Mouse (Mus musculus) CH12.LX (cell line): ENCODE data around the gene Asic4. TPM values are rescaled to one million over a fixed set of nuclear protein-coding genes. Genes with fewer than 3 reads are reported as not detected.

Experiments used
- DNase-seq: peaks from one replicate; pipeline ENCODE4 v3.0.0-alpha.2; 2013; ENCODE audit errors: extremely low read depth
- H3K27ac ChIP-seq: 2 replicates; pipeline ENCODE4 v1.5.1; 2012; ENCODE audit warnings: low read depth, mild to moderate bottlenecking, control low read depth, moderate library complexity; ENCODE audit not compliant: insufficient read depth
- H3K27me3 ChIP-seq: replicated peaks from 2 replicates; pipeline ENCODE3; 2012; ENCODE audit warnings: inconsistent platforms
- H3K36me3 ChIP-seq, 2 experiments: replicated peaks in 1 of 2; 2 replicates each; pipeline versions ENCODE3 to v1.6.1; 2012; ENCODE audit warnings: inconsistent platforms in 1 of 2, low read length in 1 of 2, mild to moderate bottlenecking in 1 of 2, mixed read lengths in 1 of 2, moderate library complexity in 1 of 2; ENCODE audit not compliant: control insufficient read depth in 1 of 2, insufficient read depth in 1 of 2
- H3K4me1 ChIP-seq, 2 experiments: 2 replicates each; pipeline ENCODE4 v1.6.1; 2012; ENCODE audit warnings: inconsistent platforms in 1 of 2, moderate library complexity in 1 of 2; ENCODE audit not compliant: insufficient read depth in 2 of 2, control insufficient read depth in 1 of 2
- H3K4me2 ChIP-seq: 2 replicates; pipeline ENCODE4 v1.6.1; 2012; ENCODE audit warnings: low read depth, mild to moderate bottlenecking, control low read depth; ENCODE audit not compliant: poor library complexity, insufficient read depth, severe bottlenecking
- H3K4me3 ChIP-seq, 3 experiments: fragments of 150-350 bp in 1 of 3; sonication (generic) in 1 of 3; replicated peaks in 1 of 3; 2 replicates each; pipeline versions ENCODE3 to v1.5.1; 2011 to 2012; ENCODE audit warnings: low read depth in 2 of 3, low read length in 2 of 3, mild to moderate bottlenecking in 2 of 3, moderate library complexity in 2 of 3, control low read depth in 1 of 3, improper control_type of control experiment in 1 of 3, inconsistent platforms in 1 of 3, mixed read lengths in 1 of 3; ENCODE audit not compliant: poor library complexity in 1 of 3
- H3K79me2 ChIP-seq: replicated peaks from 2 replicates; pipeline ENCODE4 v1.6.1; 2012; ENCODE audit warnings: mild to moderate bottlenecking, moderate library complexity; ENCODE audit not compliant: control insufficient read depth, poor library complexity, insufficient read depth, severe bottlenecking; ENCODE audit errors: extremely low read depth
- H3K9ac ChIP-seq: 2 replicates; pipeline ENCODE4 v1.6.1; 2012; ENCODE audit warnings: low read depth, mild to moderate bottlenecking, control low read depth, moderate library complexity; ENCODE audit not compliant: insufficient read depth
- H3K9me3 ChIP-seq: replicated peaks from 2 replicates; pipeline ENCODE3; 2012; ENCODE audit warnings: low read length, inconsistent platforms, mixed read lengths
- BHLHE40 ChIP-seq: IDR thresholded peaks from 2 replicates; pipeline ENCODE4 v1.6.1; 2011; ENCODE audit warnings: mild to moderate bottlenecking, low read depth, low read length, improper control_type of control experiment
- CTCF ChIP-seq, 2 experiments: IDR thresholded peaks in 1 of 2; conservative IDR thresholded peaks in 1 of 2; 2 replicates each; pipeline ENCODE4 v1.5.1; 2011 to 2012; ENCODE audit warnings: low read depth in 2 of 2, low read length in 2 of 2, improper control_type of control experiment in 1 of 2, inconsistent platforms in 1 of 2, mild to moderate bottlenecking in 1 of 2, moderate library complexity in 1 of 2
- E2F4 ChIP-seq: IDR thresholded peaks from 2 replicates; pipeline ENCODE4 v1.6.1; 2011; ENCODE audit warnings: low read depth, low read length, improper control_type of control experiment; ENCODE audit not compliant: insufficient replicate concordance
- GABPA ChIP-seq: IDR thresholded peaks from 2 replicates; pipeline ENCODE4 v1.6.1; 2012; ENCODE audit warnings: low read depth, low read length, improper control_type of control experiment, inconsistent platforms; ENCODE audit not compliant: insufficient replicate concordance
- JUN ChIP-seq: IDR thresholded peaks from 2 replicates; pipeline ENCODE4 v1.6.1; 2011; ENCODE audit warnings: low read depth, mild to moderate bottlenecking, low read length, improper control_type of control experiment, moderate library complexity; ENCODE audit not compliant: insufficient read depth
- JUND ChIP-seq: conservative IDR thresholded peaks from 2 replicates; pipeline ENCODE4 v1.6.1; 2011; ENCODE audit warnings: low read depth, low read length, improper control_type of control experiment
- MAFK ChIP-seq: IDR thresholded peaks from 2 replicates; pipeline ENCODE4 v1.6.1; 2011; ENCODE audit warnings: low read length, improper control_type of control experiment; ENCODE audit not compliant: insufficient replicate concordance
- MAZ ChIP-seq: IDR thresholded peaks from 2 replicates; pipeline ENCODE4 v1.6.1; 2012; ENCODE audit warnings: low read depth, mild to moderate bottlenecking, inconsistent platforms, low read length, improper control_type of control experiment, moderate library complexity
- MEF2A ChIP-seq: IDR thresholded peaks from 2 replicates; pipeline ENCODE4 v1.6.1; 2014; ENCODE audit warnings: low read depth, mild to moderate bottlenecking, inconsistent platforms, low read length, improper control_type of control experiment, borderline replicate concordance
- MYC ChIP-seq: IDR thresholded peaks from 2 replicates; pipeline ENCODE4 v1.6.1; 2011; ENCODE audit warnings: low read depth, mild to moderate bottlenecking, improper control_type of control experiment, low read length
- NELFE ChIP-seq: IDR thresholded peaks from 2 replicates; pipeline ENCODE4 v1.6.1; 2011; ENCODE audit warnings: low read depth, low read length, improper control_type of control experiment
- POLR2AphosphoS2 ChIP-seq: IDR thresholded peaks from 2 replicates; pipeline ENCODE4 v1.6.1; 2011; ENCODE audit warnings: low read depth, low read length, improper control_type of control experiment
- RAD21 ChIP-seq: IDR thresholded peaks from 2 replicates; pipeline ENCODE4 v1.6.1; 2011; ENCODE audit warnings: low read depth, mild to moderate bottlenecking, low read length, improper control_type of control experiment, moderate library complexity
- RCOR1 ChIP-seq: conservative IDR thresholded peaks from 2 replicates; pipeline ENCODE4 v1.6.1; 2012; ENCODE audit warnings: low read depth, mild to moderate bottlenecking, inconsistent platforms, low read length, improper control_type of control experiment
- TBP ChIP-seq: conservative IDR thresholded peaks from 2 replicates; pipeline ENCODE4 v1.6.1; 2011; ENCODE audit warnings: low read depth, low read length, improper control_type of control experiment
- TCF12 ChIP-seq: IDR thresholded peaks from 2 replicates; pipeline ENCODE4 v1.6.1; 2014; ENCODE audit warnings: low read depth, mild to moderate bottlenecking, inconsistent platforms, low read length, improper control_type of control experiment
- UBTF ChIP-seq: IDR thresholded peaks from 2 replicates; pipeline ENCODE4 v1.6.1; 2012; ENCODE audit warnings: low read depth, mild to moderate bottlenecking, inconsistent platforms, low read length, improper control_type of control experiment, moderate library complexity
- ZC3H11A ChIP-seq: IDR thresholded peaks from 2 replicates; pipeline ENCODE4 v1.6.1; 2012; ENCODE audit warnings: low read depth, mild to moderate bottlenecking, inconsistent platforms, low read length, improper control_type of control experiment
- ZMIZ1 ChIP-seq: IDR thresholded peaks from 2 replicates; pipeline ENCODE4 v1.6.1; 2012; ENCODE audit warnings: low read depth, mild to moderate bottlenecking, inconsistent platforms, low read length, improper control_type of control experiment
- ZNF384 ChIP-seq: IDR thresholded peaks from 2 replicates; pipeline ENCODE4 v1.6.1; 2012; ENCODE audit warnings: low read depth, low read length, improper control_type of control experiment, inconsistent platforms
- dilution Hi-C: fragments of 300-500 bp; cut with MboI; formaldehyde crosslinking; loops from 2 replicates; pipeline ENCODE4 v1.14.3; 2020; ENCODE audit warnings: low sequenced_read_pairs; ENCODE audit not compliant: extremely low pct_unique_long_range_greater_than_20kb, extremely low pct_ligation_motif_present
- in situ Hi-C: fragments of 300-500 bp; cut with MboI; formaldehyde crosslinking; loops from 3 replicates; pipeline ENCODE4 v1.14.3; 2019; ENCODE audit warnings: low sequenced_read_pairs, low pct_ligation_motif_present, low pct_unique_long_range_greater_than_20kb, mixed read lengths
- polyA plus RNA-seq: library from polyadenylated mRNA; unstranded; fragments of >175 nt; gene quantifications from 2 replicates; pipeline ENCODE4 v1.2.1, GENCODE M21; 2012; ENCODE audit warnings: low read depth; ENCODE audit not compliant: insufficient read length
- total RNA-seq, 2 experiments: library from RNA; depleted of rRNA; stranded (reverse); fragments of 300-350 nt in 1 of 2; fragments of >200 nt in 1 of 2; gene quantifications; 2 replicates each; pipeline ENCODE4 v1.2.3; 2012 to 2014

Gene Asic4
- total and polyA plus RNA-seq, 3 experiments = not detected

GRCm38 (mm10) chr1:75456746-75457564 is 6.7 kb downstream of the Asic4 start:
- TF ChIP-seq NELFE (no peak), CTCF (conservative IDR thresholded peaks at IDR 0.05 in 1 of 2, IDR thresholded peaks at IDR 0.05 in 1 of 2; ENCODE audit: low read depth in 2 of 2, low read length in 2 of 2) (peak in 1 of 2 experiments; percentile 55; a peak in 3 of 4 replicates)
- no peak for DNase-seq
- H3K4me2 ChIP-seq = no peak overlapping the region
- no peak overlapping the region for H3K9ac ChIP-seq
- H3K79me2 ChIP-seq = no peaks in the 10 kb centered on the region
- in situ Hi-C loops = loop anchor here (25.0 kb wide), 1 partner anchor 520 kb away; the partner anchor contains the start of gene Cfap65
- dilution Hi-C loops = no loop called here
- peaks cover 0 to 5% of the 10 kb centered on the region in 2 experiments; a peak in 1 of 4 replicates for H3K4me1 ChIP-seq
- H3K36me3 ChIP-seq = no peaks in the 10 kb centered on the region
- no peaks in the 10 kb centered on the region for H3K9me3 ChIP-seq
- H3K27ac ChIP-seq = no peak overlapping the region
- no peak overlapping the region for H3K4me3 ChIP-seq
- peaks cover 75% of the 10 kb centered on the region for H3K27me3 ChIP-seq

- Histone ChIP-seq H3K79me2 (no peaks in the 10 kb centered on the region), H3K27ac (no peak overlapping the region), H3K9ac (no peak overlapping the region), H3K9me3 (no peaks in the 10 kb centered on the region), H3K4me1 (peaks cover 0 to 5% of the 10 kb centered on the region in 2 experiments; a peak in 1 of 4 replicates), H3K4me2 (no peak overlapping the region), H3K27me3 (peaks cover 68% of the 10 kb centered on the region), H3K36me3 (no peaks in the 10 kb centered on the region), H3K4me3 (no peak overlapping the region)
- dilution Hi-C loops = no loop called here
- DNase-seq = no peak
- no peak for TF ChIP-seq NELFE
- TF ChIP-seq BHLHE40 = no peak
- no peak for TF ChIP-seq JUND
- no peak for TF ChIP-seq RAD21
- no peak for TF ChIP-seq ZMIZ1
- TF ChIP-seq TBP = no peak
- no peak for TF ChIP-seq MYC
- no peak for TF ChIP-seq ZC3H11A
- no peak for TF ChIP-seq ZNF384
- in situ Hi-C loops = loop anchor here (25.0 kb wide), 1 partner anchor 520 kb away; the partner anchor contains the start of gene Cfap65
Observed at GRCm38 (mm10) chr1:75457710-75458024, 7.4 kb downstream of the Asic4 start.

- H3K36me3 ChIP-seq = no peaks in the 10 kb centered on the region
- no peak for DNase-seq
- no peaks in the 10 kb centered on the region for H3K79me2 ChIP-seq
- peak overlapping the region in 1 of 3 experiments; percentile 11 for H3K4me3 ChIP-seq
- peak overlapping the region; percentile 73; the same call in 1 of the 2 replicates for H3K4me2 ChIP-seq
- H3K27ac ChIP-seq = no peak overlapping the region
- H3K9me3 ChIP-seq = no peaks in the 10 kb centered on the region
- peaks cover 0 to 5% of the 10 kb centered on the region in 2 experiments; a peak in 1 of 4 replicates for H3K4me1 ChIP-seq
- peaks cover 62% of the 10 kb centered on the region for H3K27me3 ChIP-seq
- in situ Hi-C loops = loop anchor here (25.0 kb wide), 1 partner anchor 521 kb away; the partner anchor contains the start of gene Cfap65
- H3K9ac ChIP-seq = no peak overlapping the region
- dilution Hi-C loops = no loop called here
- no peak for TF ChIP-seq CTCF (conservative IDR thresholded peaks at IDR 0.05 in 1 of 2, IDR thresholded peaks at IDR 0.05 in 1 of 2; ENCODE audit: low read depth in 2 of 2, low read length in 2 of 2)
- TF ChIP-seq MYC = no peak
- no peak for TF ChIP-seq ZMIZ1
- no peak for TF ChIP-seq RCOR1
- TF ChIP-seq MAFK = no peak
- no peak for TF ChIP-seq MEF2A
- TF ChIP-seq ZNF384 = no peak
- no peak for TF ChIP-seq MAZ
- no peak for TF ChIP-seq TCF12
- TF ChIP-seq RAD21 = no peak
- TF ChIP-seq POLR2AphosphoS2 = no peak
- TF ChIP-seq ZC3H11A = no peak
- TF ChIP-seq GABPA = no peak
- TF ChIP-seq E2F4 = no peak
- no peak for TF ChIP-seq UBTF
- no peak for TF ChIP-seq JUN
Observed at GRCm38 (mm10) chr1:75458025-75458788, 8.0 kb downstream of the Asic4 start.
